1 mouse cellular context compared by ENCODE assay signal in genomic region chr2:127586694-127587513, GRCm38 (mm10).
TF ChIP-seq lines count a peak whose summit lies in the region.

Gene Zfp661 (minus strand): TSS chr2:127587094.
Gene Mrps5 (plus strand): TSS chr2:127587222.

TF ChIP-seq in MEL, 35 proteins besides CTCF, POLR2A, EP300 and RAD21 (continued from another document):
- TF ChIP-seq MAFK (IDR thresholded peaks at IDR 0.05; ENCODE audit: borderline replicate concordance, low read depth, low read length), result no peak
- TF ChIP-seq CHD2 (IDR thresholded peaks at IDR 0.05; ENCODE audit: low read length), result no peak
